Mouse (Mus musculus): ENCODE data around the gene Caprin1.

- no peak for TF ChIP-seq EP300 (IDR thresholded peaks at IDR 0.05; ENCODE audit: low read depth)
- TF ChIP-seq CTCF (IDR thresholded peaks at IDR 0.05; ENCODE audit: low read depth): no peak
Observed at GRCm38 (mm10) chr2:103835614-103836395, 38.4 kb upstream of the Caprin1 start.
